Mouse (Mus musculus) adipocyte (in vitro differentiated cells): ENCODE results near the gene Tmem87b.

Experiments used
- DNase-seq: peaks from one replicate; pipeline ENCODE4 v3.0.0-alpha.2; 2016; ENCODE audit warnings: low spot score

The Tmem87b gene

DNA sequence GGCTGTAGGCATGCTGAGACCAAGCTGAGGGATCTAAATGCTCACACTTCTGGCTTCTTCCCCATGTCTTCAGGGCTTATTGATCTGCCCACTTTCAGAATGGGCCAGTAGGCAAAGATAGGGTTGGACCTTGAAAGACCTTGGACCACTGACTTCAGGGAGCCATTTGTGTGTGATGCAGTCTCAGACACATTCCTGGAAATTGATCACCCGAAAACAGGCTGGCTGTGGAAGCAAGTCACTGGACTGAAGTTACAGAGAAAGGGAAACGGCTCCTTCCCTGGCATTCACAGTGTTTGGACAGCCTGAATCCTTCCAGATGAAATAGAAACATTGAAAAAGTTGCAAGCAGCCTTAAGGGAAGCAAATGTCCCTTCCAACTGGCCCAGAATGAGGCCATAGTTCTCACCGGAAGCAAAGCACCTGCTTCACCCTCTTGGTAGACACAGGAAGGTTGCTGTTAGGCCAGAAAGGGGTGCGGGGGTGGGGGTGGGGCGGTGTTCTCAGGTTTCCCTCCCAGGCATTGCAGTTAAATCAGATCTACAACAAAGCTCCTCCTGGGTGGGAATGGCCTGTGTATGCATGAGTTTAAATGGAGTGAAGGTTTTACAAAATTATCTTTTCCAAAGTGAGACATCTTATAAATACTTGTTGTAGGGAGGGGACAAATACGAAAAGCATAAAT, 70.1 kb downstream of the Tmem87b start:
- DNase-seq, result no peak

DNA sequence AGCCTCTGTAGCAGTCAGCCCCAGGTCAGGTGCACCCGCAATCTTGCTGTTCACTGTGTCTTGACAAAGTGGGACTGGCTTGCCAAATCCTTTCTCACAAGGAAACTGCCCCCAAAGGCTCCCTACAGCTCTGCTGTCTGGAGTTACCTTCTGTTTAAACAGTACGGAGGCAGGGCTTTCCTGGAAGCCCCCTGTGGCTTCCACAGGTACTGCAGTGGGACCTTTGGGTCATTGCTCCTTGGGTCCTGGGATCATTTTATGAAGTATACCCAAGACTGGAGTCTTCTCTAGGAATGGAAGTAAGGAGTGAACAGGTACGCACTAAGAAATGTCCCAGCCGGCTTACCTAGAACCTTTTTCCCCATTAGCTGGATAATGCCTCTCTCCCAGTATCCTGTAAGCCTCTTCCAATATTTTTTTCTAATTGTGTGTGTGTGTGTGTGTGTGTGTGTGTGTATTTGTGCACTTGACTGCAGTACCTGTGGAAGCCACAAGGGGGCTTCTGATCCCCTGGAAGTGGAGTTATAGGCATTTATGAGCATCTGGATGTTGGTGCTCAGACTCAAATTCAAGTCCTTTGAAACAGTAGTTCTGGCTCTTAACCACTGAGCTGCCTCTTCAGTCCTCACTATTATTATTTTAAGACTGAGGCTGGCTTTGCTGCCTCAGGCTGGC, 72.9 kb downstream of the Tmem87b start:
- no peak for DNase-seq

GRCm38 (mm10) chr2:128892180-128892721, 74.3 kb downstream of the Tmem87b start:
- no peak for DNase-seq

- DNase-seq, result no peak
These were observed 84.9 kb downstream of the Tmem87b start for GRCm38 (mm10) chr2:128902843-128903242.

- peak; percentile 41 for DNase-seq
These were observed 85.7 kb downstream of the Tmem87b start for GRCm38 (mm10) chr2:128903661-128904060.
